Mouse (Mus musculus) ovary, postnatal 36 days (tissue): ENCODE measurements around the gene Sstr2.
"Not testable (repeated sequence)": the region's sequence is repeated elsewhere in the genome, so short reads cannot be mapped to it uniquely, and the experiment has no call there.

Source experiments
- DNase-seq: peaks from one replicate; pipeline ENCODE4 v3.0.0; 2022; ENCODE audit warnings: low spot score, mixed read lengths

Gene Sstr2

DNA sequence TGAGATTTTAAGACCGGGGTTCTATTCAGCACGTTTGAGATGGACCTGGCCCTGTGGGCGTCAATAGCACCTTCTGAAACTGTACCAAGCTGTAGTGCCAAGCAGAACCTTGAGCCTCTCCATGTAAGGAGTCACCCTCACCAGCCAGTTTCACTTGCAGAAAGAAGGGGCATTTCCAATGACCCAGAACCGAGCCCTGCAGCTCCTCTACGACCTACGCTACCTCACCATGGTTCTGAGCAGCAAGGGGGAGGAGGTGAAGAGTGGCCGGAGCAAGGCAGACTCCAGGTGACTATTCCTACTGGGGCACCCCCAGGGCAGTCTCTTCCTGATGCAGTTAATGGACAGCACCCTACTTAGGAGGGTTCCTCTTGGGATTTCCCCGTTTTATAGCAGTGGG, 39.2 kb downstream of the Sstr2 start:
- DNase-seq = no peak

DNA sequence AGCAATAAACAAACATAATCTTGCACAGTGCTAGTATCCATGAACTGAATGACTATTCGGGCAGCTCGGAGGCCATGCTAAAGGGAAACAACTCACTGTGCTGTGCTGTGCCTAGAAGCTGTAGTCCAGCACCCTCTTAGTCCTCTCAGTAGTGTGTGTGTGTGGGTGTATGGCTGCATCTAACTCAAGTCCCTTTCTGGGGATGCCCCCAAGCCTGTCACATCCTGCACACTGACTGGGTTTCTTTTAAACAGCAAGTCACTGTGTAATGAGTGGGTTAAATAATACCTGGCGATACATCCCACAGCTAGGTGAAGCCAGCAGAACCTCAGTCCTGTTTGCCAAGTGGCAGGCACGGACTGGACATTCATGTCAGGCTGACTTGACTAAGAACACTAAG, 39.6 kb downstream of the Sstr2 start:
- DNase-seq = no peak

DNA sequence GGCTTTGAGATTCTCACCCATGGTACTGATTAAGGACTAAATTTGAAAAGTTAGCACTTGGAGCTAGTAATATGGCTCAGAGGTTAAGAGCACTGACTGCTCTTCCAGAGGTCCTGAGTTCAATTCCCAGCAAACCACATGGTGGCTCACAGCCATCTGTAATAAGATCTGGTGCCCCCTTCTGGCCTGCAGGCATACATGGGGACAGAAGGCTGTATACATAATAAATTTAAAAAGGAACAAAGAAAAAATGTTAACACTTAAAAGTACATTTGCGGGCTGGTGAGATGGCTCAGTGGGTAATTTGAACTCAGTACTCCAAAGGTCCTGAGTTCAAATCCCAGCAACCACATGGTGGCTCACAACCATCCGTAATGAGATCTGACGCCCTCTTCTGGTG, 41.1 kb downstream of the Sstr2 start:
- DNase-seq = not testable (repeated sequence)

DNA sequence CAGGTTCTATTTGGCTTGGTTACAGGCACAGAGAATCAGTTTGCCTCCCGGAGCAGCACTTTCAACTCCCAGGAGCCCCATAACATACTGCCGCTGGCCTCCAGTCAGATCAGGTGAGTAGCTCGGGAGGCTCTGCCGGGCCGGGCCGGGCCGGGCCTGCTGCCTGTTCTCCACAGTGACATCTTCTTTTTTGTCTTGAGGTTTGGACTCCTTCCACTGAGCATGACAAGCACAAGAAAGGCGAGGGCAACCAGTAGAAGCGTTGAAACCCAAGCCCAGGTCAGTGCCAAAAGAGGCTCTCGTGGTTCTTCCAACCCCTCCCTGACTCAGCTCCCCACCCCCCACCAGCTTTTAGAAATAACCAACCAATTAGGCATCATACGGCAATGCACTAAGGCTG, 41.8 kb downstream of the Sstr2 start:
- DNase-seq = no peak

DNA sequence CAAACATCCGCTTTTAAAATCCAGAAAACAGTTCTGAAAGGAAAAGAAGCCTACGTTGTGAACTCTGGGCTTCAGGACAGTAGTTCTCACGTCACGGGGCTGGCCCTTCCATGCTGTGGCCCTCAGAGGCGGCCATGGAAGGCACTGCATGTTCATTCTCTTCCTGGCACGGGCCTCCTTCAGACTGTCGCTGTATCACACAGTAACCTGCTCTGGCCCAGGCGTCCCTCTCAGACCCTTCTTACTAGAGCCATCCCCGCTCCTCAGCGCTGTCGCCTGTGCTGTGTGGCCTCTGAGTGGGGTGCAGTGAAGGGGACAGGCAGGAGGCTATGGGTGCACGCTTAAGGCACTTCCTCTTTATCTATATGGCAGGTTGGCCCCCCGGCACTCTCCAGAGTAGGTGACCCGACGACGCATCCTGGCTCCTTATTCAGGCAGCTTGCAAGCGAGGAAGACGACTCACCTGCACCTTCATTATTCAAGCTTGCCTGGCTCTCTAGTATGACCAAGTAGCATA, 42.8 kb downstream of the Sstr2 start:
- no peak for DNase-seq

DNA sequence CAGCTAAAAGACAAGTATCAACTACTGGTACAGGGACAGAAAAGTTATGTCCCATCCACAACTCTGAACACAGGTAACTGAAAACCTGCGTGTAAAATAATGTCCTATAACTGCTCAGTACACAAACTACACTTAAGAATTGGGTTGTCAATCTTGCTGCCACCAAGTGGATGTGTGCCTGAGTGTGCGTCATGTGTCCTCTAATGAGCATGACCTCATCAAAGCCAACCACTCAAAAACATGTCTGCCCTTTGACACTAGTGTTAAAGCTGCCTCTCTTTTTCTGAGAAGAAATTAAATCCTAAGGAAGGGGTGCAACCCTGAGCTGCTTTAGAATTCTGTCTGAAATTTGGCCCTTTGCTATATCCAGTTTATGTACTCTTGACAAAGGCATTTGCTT, 45.1 kb downstream of the Sstr2 start:
- no peak for DNase-seq

DNA sequence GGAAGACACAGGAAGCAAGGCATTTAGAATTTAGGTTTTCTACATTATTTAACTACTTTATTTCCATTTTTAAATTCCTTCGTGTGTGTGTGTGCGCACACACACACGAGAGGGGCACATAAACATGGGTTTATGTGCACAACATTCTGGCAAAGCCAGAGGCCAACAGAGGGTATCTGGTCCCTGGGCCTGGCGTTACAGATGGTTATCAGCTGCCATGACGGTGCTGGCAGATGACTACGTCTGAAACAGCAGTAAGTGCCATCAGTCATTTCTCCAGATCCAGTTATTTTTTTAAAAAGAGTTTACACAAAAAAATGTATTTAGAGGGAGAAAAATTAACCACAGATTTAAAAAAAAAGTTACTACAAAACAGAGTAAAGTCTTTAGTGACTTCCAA, 47.1 kb downstream of the Sstr2 start:
- DNase-seq = no peak

DNA sequence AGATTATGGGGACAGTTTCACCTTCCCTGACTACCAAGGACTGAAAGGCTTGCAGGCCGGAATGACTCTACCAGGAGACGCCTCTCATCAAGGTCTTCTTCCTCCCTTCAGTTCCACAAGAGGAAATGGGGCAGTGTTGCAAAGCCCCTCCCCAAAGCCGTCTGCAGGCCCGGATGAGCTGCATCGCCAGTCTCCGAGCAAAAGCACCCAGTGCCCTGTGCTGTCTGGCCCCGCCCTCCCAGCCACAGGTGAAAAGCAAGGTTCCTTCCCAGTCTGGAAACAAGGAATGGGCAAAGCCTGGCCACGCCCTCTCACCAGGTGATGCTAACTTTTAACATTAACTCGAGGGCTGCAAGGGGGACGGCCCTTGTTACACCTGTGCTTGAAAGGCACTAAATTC, 47.5 kb downstream of the Sstr2 start:
- no peak for DNase-seq

DNA sequence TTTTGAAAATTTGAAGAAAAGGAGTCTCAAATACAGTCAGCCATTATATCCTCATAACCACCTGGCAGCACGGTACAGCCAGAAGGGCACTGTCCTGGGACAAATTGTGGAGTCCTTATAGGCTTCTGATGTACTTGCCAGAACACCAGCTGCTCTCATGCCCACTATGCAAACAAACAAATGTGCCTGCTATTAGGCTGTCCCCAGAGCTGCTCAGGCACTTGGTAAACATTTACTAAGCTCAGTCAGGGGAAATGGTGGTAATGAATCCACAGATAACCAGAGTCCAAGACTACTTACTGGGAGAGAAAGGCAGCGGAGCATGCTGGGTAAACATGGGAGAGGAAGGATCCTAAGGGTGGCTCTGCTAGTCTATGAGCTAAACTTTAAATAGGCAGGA, 48.0 kb downstream of the Sstr2 start:
- no peak for DNase-seq

DNA sequence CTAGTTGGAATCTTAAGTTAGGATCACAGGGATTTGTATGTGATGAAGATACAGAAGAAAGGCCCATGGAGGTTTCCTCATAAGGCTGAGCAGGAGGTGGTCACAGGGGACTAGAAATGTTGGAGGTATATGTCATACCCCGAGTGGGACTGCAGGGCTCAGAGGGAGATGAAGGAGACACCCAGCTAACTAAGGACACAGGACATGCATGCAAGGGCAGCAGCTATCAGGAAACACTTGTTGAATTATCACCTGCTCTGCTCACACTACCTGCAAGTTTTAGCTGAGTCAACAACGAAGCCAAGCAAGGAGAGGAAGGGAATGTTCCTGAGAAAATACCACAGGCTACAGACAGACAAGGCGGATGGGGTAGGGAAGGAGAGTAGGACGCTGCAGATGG, 48.6 kb downstream of the Sstr2 start:
- no peak for DNase-seq

DNA sequence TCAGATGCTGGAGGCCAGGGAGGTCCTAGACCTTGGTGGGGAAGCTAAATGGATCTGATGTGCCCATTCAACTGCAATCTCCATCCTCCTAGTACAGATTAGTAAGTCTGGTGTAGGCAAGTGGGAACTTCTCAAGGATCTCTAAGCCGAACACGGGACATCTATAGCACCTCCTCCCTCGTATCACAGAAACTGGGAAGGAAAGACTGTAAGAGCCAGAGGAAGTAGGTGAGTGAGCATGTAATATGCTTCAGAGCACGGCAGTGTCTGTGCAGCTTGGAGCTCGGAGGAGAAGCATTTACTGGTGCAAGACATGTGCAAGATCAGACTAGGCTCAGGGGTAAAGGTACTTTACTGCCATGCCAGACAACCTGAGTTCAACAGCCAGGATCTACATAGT, 49.7 kb downstream of the Sstr2 start:
- no peak for DNase-seq

DNA sequence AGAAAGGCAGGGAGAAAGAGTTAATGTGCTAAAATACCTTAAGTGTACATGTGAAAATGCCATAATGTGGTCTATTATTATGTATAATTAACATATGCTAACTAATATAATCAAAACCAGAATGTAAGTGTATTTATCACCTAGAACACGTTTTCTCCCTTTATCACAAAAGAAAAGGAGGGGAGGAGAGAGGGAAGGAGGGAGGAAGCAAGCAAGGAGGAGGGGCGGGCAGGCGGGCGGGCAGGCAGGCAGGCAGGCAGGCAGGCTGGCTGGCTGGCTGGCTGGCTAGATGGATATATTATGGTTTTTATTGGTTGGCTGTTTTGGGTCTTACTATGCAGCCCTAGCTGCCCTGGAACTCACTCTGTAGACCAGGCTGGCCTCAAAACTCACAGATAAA, 50.6 kb downstream of the Sstr2 start:
- no peak for DNase-seq

DNA sequence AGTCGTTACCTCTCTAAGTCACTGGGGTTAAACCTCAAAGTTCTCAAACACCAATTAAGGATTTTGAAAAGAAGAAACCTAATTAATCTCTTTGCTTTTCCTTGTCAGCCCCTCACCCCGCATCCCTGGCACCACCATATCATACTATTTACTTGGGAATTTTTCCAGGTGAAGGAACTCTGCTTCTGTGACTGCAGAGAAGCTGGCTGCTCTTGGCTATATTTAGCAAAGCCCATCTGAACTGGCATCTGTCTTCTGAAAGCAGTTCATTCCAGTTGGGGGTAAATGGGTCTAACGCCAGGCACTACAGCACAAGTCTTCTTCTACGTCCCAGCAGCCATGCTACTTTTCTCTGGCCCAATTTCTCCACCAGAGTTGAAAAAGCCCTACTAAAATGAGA, 54.5 kb downstream of the Sstr2 start:
- DNase-seq = no peak

DNA sequence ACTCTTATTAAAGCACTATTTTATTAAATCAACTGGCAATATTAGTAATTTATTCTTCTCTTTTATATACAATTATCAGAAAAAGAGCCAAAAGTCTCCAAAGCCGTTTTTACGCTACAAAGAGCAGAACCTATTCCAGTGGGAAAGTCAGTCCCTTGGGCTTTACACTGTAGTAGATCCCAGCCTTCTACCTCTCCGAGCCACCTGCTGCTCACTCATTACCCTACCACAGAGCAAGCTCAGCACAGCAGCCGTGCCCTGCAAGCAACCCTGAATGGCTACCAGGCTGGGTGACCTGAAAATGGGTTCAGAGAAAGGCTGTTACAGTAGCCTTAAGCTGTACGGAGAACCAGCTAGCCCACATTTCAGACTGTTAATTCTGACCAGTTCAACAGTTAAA, 55.5 kb downstream of the Sstr2 start:
- no peak for DNase-seq
